Mouse (Mus musculus): ENCODE data around the gene Rap1a.

Rap1a gene

GRCm38 (mm10) chr3:105686394-105687323, 114.5 kb downstream of the Rap1a start:
- DNase-seq = no peak

DNA sequence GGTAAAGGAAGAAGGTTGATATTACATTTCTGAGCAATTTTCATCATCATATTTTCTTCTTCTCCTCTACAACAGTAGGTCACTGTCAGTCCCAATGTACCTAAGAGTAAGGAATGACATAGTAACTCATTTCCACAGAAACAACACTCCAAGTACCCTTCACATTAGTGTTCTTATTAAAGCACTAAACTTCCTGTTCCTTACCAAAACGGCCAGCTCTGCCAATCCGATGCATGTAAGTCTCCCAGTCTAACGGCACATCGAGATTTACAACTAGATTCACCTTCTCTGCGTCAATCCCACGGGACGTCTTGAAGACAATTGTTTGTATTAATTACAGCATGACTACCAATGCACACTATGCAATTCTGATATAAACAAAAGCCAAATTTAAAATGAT, 120.8 kb downstream of the Rap1a start:
- no peak for DNase-seq

All from cerebellum, adult 18-20 months (tissue).